Mouse (Mus musculus): ENCODE measurements around the gene Dnm3.

DNA sequence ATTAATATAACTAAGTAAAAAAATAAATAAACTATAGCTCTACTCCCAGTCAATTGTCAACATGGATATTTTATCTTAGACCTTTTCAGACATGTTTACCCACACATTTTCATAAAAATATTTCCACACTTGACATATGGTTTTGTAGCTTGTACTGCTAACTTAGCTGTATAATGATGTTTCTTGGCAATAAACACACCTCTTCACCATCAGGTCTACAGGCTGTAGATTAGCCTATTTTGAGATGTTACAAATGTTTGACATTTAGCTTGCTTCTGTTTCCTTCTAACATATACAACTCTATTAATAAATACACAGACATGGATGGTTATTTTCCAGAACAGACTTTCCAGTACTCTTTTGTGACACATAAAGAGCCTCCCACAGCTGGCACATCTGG lies 38.3 kb downstream of the Dnm3 start:
- TF ChIP-seq POLR2A (IDR thresholded peaks at IDR 0.05; ENCODE audit: borderline replicate concordance, extremely low read depth, insufficient read depth, insufficient read length, poor library complexity, severe bottlenecking): no peak
- no peak for TF ChIP-seq CTCF (IDR thresholded peaks at IDR 0.05; ENCODE audit: borderline replicate concordance, extremely low read depth, insufficient read depth, insufficient read length)
